In genomic region chr17:3135346-3135745, GRCm38 (mm10) we compare ENCODE assay signal across 23 mouse cellular contexts.
"Had no signal": no experiment of that assay in that cellular context is flagged by ENCODE, and none has a peak within 500 bp of the region (broad histone marks: within the 10 kb centered on the region; RNA-seq: fewer than 3 reads in every experiment).

No protein-coding gene starts in this region.

- ATAC-seq: intestine, embryonic 16.5 days; liver, embryonic 12.5 days had no signal

- H3K4me1 ChIP-seq: limb, embryonic 12.5 days; midbrain, embryonic 10.5 days had no signal

- DNase-seq: kidney, adult 18-20 months; kidney, adult 9 months; kidney, postnatal 14 days; kidney, postnatal 4 days; left cerebral cortex, postnatal 4 days; lung, adult 2 months; lung, postnatal 14 days; lung, postnatal 4 days; midbrain, embryonic 14.5 days; right cerebral cortex, adult 18-20 months; right cerebral cortex, postnatal 14 days; right cerebral cortex, postnatal 4 days; thymus, adult 18-20 months; thymus, postnatal 14 days had no signal

- H3K27ac ChIP-seq: limb, embryonic 12.5 days; limb, embryonic 15.5 days; liver, embryonic 12.5 days; liver, embryonic 15.5 days; midbrain, embryonic 10.5 days; neural tube, embryonic 12.5 days; neural tube, embryonic 15.5 days; stomach, postnatal 0 days had no signal

- H3K9ac ChIP-seq: limb, embryonic 12.5 days; limb, embryonic 15.5 days; liver, embryonic 12.5 days; liver, embryonic 15.5 days; neural tube, embryonic 12.5 days; neural tube, embryonic 15.5 days had no signal

- H3K4me3 ChIP-seq: limb, embryonic 12.5 days; limb, embryonic 15.5 days; liver, embryonic 12.5 days; liver, embryonic 15.5 days; midbrain, embryonic 10.5 days; neural tube, embryonic 12.5 days; neural tube, embryonic 15.5 days had no signal

- H3K4me2 ChIP-seq: limb, embryonic 12.5 days; limb, embryonic 15.5 days; liver, embryonic 12.5 days; liver, embryonic 15.5 days; neural tube, embryonic 12.5 days; neural tube, embryonic 15.5 days had no signal

- H3K27me3 ChIP-seq: limb, embryonic 12.5 days; limb, embryonic 15.5 days; liver, embryonic 12.5 days; liver, embryonic 15.5 days; neural tube, embryonic 12.5 days; neural tube, embryonic 15.5 days had no signal

- H3K9me3 ChIP-seq: limb, embryonic 12.5 days; limb, embryonic 15.5 days; liver, embryonic 12.5 days; liver, embryonic 15.5 days; midbrain, embryonic 10.5 days; neural tube, embryonic 12.5 days; neural tube, embryonic 15.5 days had no signal
